Mouse (Mus musculus) heart, postnatal 4 days (tissue): Measurements from ENCODE around the gene Trim8. TPM values are rescaled to one million over a fixed set of nuclear protein-coding genes. Genes with fewer than 3 reads are reported as not detected.

ENCODE experiments used
- DNase-seq: peaks from one replicate; pipeline ENCODE4 v3.0.0; 2021
- total RNA-seq, 2 experiments: library from RNA; stranded (reverse); gene quantifications; 2 replicates each; pipeline ENCODE4 v1.2.3; 2021

Trim8 gene
- total RNA-seq, 2 experiments from 2014 or later, result 50.1 to 53.8 TPM

- DNase-seq, result peak; percentile 83
These were observed 23.3 kb downstream of the Trim8 start for GRCm38 (mm10) chr19:46524601-46525321.

GRCm38 (mm10) chr19:46525691-46526631 lies 24.5 kb downstream of the Trim8 start:
- no peak for DNase-seq

- DNase-seq, result no peak
These were observed 26.4 kb downstream of the Trim8 start for GRCm38 (mm10) chr19:46527632-46528528.

- peak; percentile 74 for DNase-seq
These were observed 27.2 kb downstream of the Trim8 start for GRCm38 (mm10) chr19:46528529-46529213.

- DNase-seq, result no peak
These were observed 28.3 kb downstream of the Trim8 start for GRCm38 (mm10) chr19:46529601-46530448.

GRCm38 (mm10) chr19:46530449-46530990 lies 29.0 kb downstream of the Trim8 start:
- no peak for DNase-seq

GRCm38 (mm10) chr19:46531071-46532030 lies 29.8 kb downstream of the Trim8 start:
- DNase-seq, result peak; percentile 50

- DNase-seq, result peak; percentile 83
These were observed 30.7 kb downstream of the Trim8 start for GRCm38 (mm10) chr19:46532031-46532688.

GRCm38 (mm10) chr19:46533066-46533465 lies 31.6 kb downstream of the Trim8 start:
- DNase-seq, result no peak

GRCm38 (mm10) chr19:46533525-46533924 lies 32.0 kb downstream of the Trim8 start:
- no peak for DNase-seq

GRCm38 (mm10) chr19:46534542-46535098 lies 33.1 kb downstream of the Trim8 start:
- no peak for DNase-seq

- DNase-seq, result no peak
These were observed 35.9 kb downstream of the Trim8 start for GRCm38 (mm10) chr19:46537357-46537756.

GRCm38 (mm10) chr19:46538213-46538612 lies 36.7 kb downstream of the Trim8 start:
- no peak for DNase-seq

- DNase-seq, result no peak
These were observed 41.2 kb downstream of the Trim8 start for GRCm38 (mm10) chr19:46542750-46543149.

- DNase-seq, result no peak
These were observed 46.1 kb downstream of the Trim8 start for GRCm38 (mm10) chr19:46547565-46547964.

GRCm38 (mm10) chr19:46548110-46548509 lies 46.6 kb downstream of the Trim8 start:
- DNase-seq, result no peak

- no peak for DNase-seq
These were observed 48.9 kb downstream of the Trim8 start for GRCm38 (mm10) chr19:46550385-46550784.

- DNase-seq, result no peak
These were observed 51.0 kb downstream of the Trim8 start for GRCm38 (mm10) chr19:46552496-46552895.
